Mouse (Mus musculus) left cerebral cortex, postnatal 4 days (tissue): ENCODE data around the gene Tm9sf3. TPM values are rescaled to one million over a fixed set of nuclear protein-coding genes. Genes with fewer than 3 reads are reported as not detected.

Experiments
- DNase-seq: peaks from one replicate; pipeline ENCODE4 v3.0.0-alpha.2; 2022
- intact Hi-C: fragments of 180-260 bp; cut with DNase I; formaldehyde crosslinking; loops from one replicate; pipeline ENCODE4 v1.15.1; 2025
- total RNA-seq, 2 experiments: library from RNA; stranded (reverse); gene quantifications; 2 replicates each; pipeline ENCODE4 v1.2.3; 2021

The Tm9sf3 gene
- total RNA-seq, 2 experiments from 2014 or later: 126 to 130 TPM

GRCm38 (mm10) chr19:41177331-41177730 is 86.5 kb downstream of the Tm9sf3 start:
- intact Hi-C loops: no loop called here
- no peak for DNase-seq

GRCm38 (mm10) chr19:41176881-41177280 is 86.9 kb downstream of the Tm9sf3 start:
- no peak for DNase-seq
- intact Hi-C loops: no loop called here

GRCm38 (mm10) chr19:41165914-41166235 is 97.9 kb downstream of the Tm9sf3 start:
- DNase-seq: no peak
- intact Hi-C loops: no loop called here

- no peak for DNase-seq
- intact Hi-C loops: no loop called here
Observed at GRCm38 (mm10) chr19:41165144-41165913, 98.5 kb downstream of the Tm9sf3 start.

GRCm38 (mm10) chr19:41164447-41165095 is 99.2 kb downstream of the Tm9sf3 start:
- peak; percentile 6 for DNase-seq
- intact Hi-C loops: no loop called here

Other genes with a start within 250 kb of the Tm9sf3 start
- under 1 TPM in 1 of 2 experiments, not detected in 1; 0.32 TPM for gene Dntt, start 234.7 kb downstream of the Tm9sf3 start, total RNA-seq
- not detected for gene Opalin, start 186.9 kb downstream of the Tm9sf3 start, total RNA-seq
- 1 to 10 TPM in 1 of 2 experiments, under 1 TPM in 1; 0.64 to 1.6 TPM for gene Tll2, start 57.2 kb downstream of the Tm9sf3 start, total RNA-seq
- gene Pik3ap1, start 121.1 kb upstream of the Tm9sf3 start, total RNA-seq: 1 to 10 TPM; 1.7 to 2.0 TPM
- 10 to 100 TPM; 28.7 to 29.6 TPM for gene Lcor, start 218.6 kb upstream of the Tm9sf3 start, total RNA-seq